Mouse (Mus musculus) CH12F3 (cell line): ENCODE results near the gene Tcea3.

Source experiments
- in situ Hi-C: fragments of 300-500 bp; cut with MboI; formaldehyde crosslinking; loops from 2 replicates; pipeline ENCODE4 v1.14.3; 2020; ENCODE audit warnings: low sequenced_read_pairs

Gene Tcea3

GRCm38 (mm10) chr4:136247729-136248463 lies at the start of gene Tcea3:
Gene Tcea3 (plus strand): TSS chr4:136247729.
- in situ Hi-C loops, result no loop called here

GRCm38 (mm10) chr4:136198846-136199245 lies 48.7 kb upstream of the Tcea3 start:
- in situ Hi-C loops, result no loop called here

- in situ Hi-C loops, result no loop called here
Measured at GRCm38 (mm10) chr4:136199562-136200292, 47.8 kb upstream of the Tcea3 start.

- in situ Hi-C loops, result no loop called here
Measured at GRCm38 (mm10) chr4:136202509-136202908, 45.0 kb upstream of the Tcea3 start.

- in situ Hi-C loops, result no loop called here
Measured at GRCm38 (mm10) chr4:136204775-136205174, 42.8 kb upstream of the Tcea3 start.

GRCm38 (mm10) chr4:136206033-136206893 lies 41.3 kb upstream of the Tcea3 start, which contains the start of gene Asap3:
Gene Asap3 (plus strand): TSS chr4:136206365.
- in situ Hi-C loops, result no loop called here

GRCm38 (mm10) chr4:136206943-136207342 lies 40.6 kb upstream of the Tcea3 start:
- in situ Hi-C loops, result no loop called here

GRCm38 (mm10) chr4:136210931-136211330 lies 36.6 kb upstream of the Tcea3 start:
- in situ Hi-C loops, result no loop called here

GRCm38 (mm10) chr4:136213629-136214028 lies 33.9 kb upstream of the Tcea3 start:
- in situ Hi-C loops, result no loop called here

- in situ Hi-C loops, result no loop called here
Measured at GRCm38 (mm10) chr4:136214828-136215227, 32.7 kb upstream of the Tcea3 start.

- in situ Hi-C loops, result no loop called here
Measured at GRCm38 (mm10) chr4:136215576-136215975, 32.0 kb upstream of the Tcea3 start.

- in situ Hi-C loops, result no loop called here
Measured at GRCm38 (mm10) chr4:136217063-136217462, 30.5 kb upstream of the Tcea3 start.

- in situ Hi-C loops, result no loop called here
Measured at GRCm38 (mm10) chr4:136218595-136219214, 28.8 kb upstream of the Tcea3 start.

- in situ Hi-C loops, result no loop called here
Measured at GRCm38 (mm10) chr4:136220133-136220775, 27.3 kb upstream of the Tcea3 start.

GRCm38 (mm10) chr4:136223549-136224239 lies 23.8 kb upstream of the Tcea3 start:
- in situ Hi-C loops, result no loop called here

- in situ Hi-C loops, result no loop called here
Measured at GRCm38 (mm10) chr4:136224240-136224559, 23.3 kb upstream of the Tcea3 start.

- in situ Hi-C loops, result no loop called here
Measured at GRCm38 (mm10) chr4:136224677-136225460, 22.7 kb upstream of the Tcea3 start.

- in situ Hi-C loops, result no loop called here
Measured at GRCm38 (mm10) chr4:136227408-136227807, 20.1 kb upstream of the Tcea3 start.

GRCm38 (mm10) chr4:136228640-136229039 lies 18.9 kb upstream of the Tcea3 start:
- in situ Hi-C loops, result no loop called here
